Mouse (Mus musculus) heart, adult 9 months (tissue): ENCODE measurements around the gene Ehbp1.

Experiments used
- DNase-seq, 2 experiments: peaks; one replicate each; pipeline ENCODE4 v3.0.0; 2022; ENCODE audit warnings: low spot score in 2 of 2

Ehbp1 gene

DNA sequence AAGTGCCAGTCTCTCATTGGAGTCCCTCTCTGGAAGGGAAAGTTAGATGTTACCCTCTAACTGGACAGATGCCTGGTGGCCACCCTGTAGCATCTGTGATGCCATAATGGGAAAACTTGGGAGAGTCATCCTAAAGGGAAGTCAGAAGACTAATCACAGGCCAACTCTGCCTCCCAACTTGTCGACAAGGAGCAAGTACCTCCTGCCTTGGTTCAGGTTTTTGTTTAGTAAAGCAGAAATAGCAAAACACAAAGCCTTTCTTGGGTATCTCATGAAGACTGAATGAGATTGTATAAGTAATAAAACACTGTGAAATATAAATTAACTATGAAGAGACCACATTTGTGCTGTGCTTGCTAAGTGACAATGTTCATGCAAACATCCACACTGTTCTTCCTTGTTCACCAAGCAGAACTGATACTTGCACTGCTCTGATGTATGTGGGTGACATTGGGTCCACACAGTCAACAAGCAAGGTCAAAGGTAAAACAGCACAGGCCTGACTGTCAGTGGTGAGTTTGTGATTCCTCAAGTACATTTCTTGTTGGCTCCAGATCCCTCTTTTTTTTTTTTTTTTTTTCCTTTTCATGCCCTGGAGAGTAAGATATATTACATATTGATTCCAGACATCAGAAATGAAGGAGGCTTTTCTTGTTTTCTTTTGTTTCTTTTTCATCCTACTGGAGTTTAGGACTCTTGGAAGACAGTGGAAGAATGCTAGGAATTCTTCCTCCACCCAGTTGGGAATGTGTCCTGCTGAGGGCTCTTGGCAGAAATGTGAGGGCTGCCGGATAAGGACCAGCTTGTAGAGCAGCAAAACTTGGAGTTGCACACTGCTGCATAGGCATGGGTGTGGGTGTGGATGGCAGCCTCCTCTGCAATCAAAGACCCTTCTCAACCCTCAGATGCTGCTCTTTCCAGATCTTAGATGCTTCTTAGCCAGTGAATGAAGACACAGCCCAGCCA lies at the start of gene Ehbp1:
Gene Ehbp1, minus strand, starts transcription at position 51 of the 966 bp plus-strand sequence.
- peak; percentile 5 to 6 for DNase-seq

DNA sequence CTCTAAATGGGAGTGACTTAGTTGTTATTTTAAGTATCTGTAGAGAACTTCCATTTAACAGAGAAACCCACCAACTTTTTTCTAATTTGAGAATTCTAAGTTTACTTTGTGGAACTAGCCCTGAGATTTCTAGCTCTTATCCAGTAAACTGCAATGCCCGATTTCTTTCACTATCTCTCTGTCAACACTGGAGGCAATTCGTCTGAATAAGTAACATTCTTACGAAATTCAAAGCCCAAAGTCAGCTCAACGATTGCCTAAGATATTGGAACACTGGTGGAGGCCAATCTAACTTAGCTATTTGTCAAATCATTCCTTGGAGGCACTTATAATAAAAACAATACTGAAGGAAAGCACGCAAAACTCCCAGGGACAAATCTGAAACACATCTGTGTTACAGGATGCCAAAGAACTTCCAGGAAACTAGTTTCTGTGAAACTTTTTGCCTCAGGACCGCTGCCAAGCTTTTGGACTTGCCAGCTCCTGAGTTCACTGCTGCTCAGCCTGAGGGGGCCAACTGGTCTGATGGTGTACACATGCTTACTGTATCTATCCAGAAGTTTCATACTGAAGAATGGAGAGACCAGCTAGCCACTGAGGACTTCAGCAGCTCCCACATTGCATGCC lies 45.5 kb upstream of the Ehbp1 start:
- peak; percentile 66 for DNase-seq

DNA sequence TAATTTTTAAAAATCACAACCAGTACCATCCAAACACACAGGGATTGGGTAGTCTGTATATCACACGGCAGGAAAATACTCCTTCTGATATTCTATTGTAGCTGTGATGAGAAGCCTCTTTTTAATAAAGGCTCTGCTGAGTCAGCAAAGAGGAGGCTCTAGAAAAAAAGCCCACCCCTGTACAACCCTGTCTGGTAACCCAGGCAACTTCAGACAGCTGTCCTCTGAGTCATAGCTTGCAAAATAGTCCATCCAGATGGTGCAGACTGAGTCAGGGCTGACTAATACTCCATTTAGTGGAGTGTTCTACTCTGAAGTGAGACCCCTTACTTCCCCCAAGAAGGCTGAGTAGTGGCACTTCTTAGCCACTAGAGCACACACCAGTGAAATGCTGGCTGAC lies 41.4 kb upstream of the Ehbp1 start:
- DNase-seq, result no peak

DNA sequence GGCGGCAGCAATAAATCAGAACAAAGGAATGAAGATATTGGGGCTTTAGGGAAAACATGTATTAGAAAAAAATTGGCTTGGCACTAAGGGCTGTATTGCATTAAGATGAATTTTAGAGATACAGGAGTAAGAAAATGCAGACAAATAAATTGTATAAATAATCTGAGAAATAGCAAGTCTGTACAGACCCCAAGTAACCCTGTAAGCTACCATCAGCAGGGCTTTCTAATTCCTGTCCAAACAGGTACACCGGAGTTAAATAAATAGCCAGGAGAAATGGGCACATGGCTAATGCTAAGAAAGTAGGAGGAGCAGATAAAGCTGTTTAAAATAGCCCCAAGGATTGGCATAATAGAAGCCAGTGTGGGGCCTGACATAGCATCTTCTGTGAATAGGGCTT lies 32.7 kb upstream of the Ehbp1 start:
- no peak for DNase-seq

DNA sequence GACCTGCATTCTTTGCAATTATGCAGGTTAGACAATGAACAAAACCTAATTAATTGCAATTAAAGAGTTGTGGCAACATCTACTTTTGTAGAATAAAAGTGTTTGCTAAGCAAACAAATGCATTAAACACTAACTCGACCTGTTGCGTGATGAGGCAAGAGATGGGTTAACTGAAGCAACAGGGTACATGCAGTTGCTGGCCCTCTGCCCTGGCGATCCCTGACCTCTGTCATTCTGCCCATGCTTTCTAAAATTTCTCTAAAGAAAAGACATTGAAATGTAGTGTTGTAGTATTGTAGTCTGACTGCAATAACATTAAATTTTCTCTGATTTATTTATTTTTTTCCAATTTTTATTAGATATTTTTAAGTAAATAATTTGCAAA lies 31.2 kb upstream of the Ehbp1 start:
- DNase-seq, result no peak

DNA sequence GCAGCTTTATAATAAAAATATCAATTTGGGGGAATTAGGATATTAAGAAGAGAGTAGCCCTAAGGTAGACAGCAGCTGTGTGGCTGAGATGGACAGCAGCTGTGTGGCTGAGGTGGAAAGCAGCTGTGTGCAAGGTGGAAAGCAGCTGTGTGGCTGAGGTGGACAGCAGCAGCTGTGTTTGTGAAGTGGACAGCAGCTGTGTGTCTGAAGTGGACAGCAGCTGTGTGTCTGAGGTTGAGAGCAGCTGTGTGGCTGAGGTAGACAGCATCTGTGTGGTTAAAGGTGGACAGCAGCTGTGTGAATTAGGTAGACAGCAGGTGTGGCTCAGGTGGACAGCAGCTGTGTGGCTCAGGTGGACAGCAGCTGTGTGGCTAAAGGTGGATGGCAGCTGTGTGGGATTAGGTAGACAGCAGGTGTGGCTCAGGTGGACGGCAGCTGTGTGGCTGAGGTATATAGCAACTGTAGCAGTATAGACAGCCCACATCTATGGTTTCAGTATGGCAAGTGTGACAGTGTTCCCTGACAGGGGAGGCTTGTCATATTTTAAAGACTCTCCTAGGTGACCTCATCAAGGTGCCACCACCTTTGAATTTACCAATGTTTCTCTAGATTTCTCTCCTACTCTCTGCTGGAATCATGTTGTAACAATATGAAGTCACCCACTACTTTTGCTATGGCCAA lies 30.7 kb upstream of the Ehbp1 start:
- DNase-seq, result no peak

DNA sequence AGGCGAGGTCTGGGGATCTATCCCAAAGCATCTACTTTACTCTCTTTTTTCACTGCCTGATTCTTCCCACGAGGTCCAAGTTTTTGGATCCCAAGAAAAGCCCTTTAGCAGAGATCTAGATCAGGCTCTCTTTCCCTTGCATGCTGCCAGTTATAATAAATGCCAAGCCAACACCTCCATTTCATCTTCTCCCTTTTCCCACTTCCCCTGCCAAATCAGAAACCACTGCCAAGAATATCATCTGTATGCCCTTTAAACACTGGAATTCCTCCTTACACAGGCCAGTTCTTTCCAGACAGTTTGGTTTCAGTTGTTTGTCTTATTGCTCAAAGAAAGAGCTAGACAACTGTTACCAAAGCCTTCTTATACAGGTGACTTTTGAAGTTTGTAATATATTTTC lies 27.7 kb upstream of the Ehbp1 start:
- DNase-seq, result no peak

DNA sequence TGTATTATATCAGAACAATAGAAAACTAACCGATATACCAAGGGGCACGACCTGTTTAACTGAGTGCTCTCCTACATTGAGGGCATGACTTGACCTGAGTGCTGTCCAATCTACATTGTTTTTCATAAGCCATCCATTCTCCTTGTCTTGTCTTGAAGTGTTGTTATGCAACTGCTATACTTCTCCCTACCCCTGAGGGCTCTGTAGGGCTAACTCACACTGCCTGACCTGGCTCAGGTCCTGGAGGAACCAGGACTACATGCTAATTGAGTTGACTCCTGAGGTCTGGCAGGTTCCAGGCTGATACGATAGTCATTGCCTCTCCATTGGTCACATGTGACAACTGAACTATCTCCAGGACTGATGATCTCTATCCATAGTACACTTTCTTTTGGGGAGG lies 26.5 kb upstream of the Ehbp1 start:
- DNase-seq, result no peak

DNA sequence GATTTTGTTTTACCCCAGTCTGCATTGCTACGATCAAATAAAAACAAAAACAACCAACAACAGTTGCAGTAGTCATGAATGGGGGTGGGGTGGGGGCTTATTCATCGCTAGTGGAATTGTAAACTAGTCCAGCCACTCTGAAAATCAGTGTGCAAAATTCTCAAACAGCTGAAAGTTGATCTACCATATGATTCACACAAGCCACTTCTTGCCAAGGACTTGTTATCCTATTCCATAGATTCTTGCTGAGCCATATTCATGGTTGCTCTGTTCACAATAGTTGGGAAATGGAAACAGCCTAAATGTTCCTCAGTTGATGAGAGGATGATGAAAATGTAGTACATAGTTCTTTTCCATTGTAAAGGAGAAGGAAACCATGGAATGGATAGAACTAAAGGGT lies 24.4 kb upstream of the Ehbp1 start:
- DNase-seq, result no peak

DNA sequence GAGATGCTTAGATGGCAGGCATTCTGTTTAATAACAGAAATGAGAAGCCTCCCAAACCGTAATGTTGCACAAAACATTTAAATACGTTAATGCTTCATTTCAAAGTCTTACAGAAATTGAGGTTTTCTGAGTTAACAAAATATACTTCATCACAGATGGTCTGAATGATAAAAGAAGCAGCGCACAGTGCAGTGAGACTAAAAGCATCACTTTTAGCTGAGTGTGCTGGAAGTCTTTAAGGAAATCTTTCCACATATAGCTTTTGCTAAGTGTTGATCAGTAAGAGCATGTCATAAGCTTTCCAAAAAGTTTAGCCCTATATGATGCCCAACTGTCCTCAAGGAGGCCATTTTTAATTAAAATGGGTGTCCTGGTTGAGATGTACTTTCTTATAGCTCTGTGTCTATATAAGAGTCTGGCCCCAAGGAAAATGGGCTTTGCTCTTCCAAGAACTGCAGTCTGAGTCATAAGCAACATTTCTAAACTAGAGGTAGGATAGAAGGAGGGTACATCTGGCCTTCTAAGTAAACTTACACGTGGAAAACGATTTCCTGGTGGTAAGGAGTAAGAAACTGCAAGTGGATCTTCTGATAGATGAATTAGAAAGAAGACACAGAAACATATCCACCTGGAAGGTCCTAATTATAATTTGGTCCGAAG lies 12.0 kb upstream of the Ehbp1 start:
- DNase-seq, result no peak

DNA sequence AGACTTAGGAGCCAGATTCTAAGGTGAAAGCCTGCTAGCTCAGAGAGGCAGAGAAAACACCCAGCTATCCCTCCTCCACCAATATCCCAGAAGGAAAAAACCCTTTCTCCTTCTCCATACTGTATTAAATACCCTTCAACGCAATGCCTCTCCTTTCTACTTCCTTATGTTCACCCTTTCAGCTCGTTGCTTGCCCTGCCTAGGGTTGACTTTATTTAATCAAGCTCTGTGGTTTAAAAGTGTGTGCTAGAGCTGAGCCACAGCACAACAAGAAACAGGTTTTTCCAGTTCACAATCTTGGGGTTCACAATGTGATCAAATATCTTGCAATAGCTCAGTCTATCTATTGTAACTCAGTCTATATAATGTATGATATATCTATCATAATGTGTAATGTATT lies 7.9 kb upstream of the Ehbp1 start:
- no peak for DNase-seq

DNA sequence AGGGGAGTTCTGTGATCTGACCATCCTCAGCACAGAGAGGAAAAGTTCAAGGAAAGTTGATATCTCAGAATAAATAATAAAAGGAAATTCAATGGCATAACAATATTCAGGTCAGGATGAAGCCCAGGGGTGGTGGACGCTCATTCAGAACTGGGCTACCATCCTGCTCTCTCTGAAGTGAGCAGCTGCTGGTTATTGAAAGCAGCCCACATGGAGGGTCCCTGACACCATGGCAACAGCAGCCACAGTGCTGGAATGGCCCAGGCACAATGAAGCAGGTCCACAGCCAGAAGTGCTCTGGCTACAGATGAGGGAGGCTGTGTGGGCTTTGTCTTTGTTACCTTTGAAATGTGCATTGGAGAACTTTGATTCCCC lies 6.4 kb upstream of the Ehbp1 start:
- DNase-seq, result no peak

DNA sequence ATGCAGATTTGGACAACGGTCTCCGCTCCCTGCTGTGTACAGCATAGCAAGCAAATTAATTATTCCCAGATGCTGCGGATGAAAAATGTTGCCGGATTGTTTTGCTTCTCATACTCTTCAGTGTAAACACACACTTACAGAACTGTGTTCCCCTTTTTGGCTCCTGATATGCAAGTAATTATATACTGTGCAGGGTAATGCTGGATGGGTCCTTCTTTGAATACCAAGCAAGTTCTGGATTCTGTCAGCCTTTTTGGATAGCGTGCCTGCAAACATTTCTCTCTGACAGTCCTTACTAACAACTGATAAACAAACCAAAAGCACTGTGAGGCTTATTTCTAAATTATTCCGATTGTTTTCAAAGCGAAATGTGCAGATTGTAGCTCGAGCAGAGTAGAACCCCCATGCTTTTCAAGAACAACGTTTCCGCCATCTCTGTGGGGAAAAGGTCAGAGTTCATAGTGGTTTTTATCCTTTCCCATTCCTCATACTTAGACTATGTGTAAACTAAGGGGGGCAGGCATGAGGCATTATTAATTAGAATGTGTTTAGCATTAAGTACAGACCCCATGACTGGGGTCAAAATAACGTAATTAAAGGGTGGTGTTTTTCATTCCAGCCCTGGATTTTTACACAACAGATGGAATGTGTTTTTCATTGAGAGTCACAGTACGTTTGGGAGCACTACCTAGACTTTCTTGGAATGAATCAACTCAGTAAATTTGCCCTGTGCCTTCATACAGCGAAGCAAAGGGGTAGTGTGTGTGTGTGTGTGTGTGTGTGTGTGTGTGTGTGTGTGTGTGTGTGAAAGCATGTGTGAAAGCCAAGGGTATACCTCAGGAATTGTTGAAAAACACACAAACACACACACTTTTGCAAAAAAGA lies 5.8 kb upstream of the Ehbp1 start:
- DNase-seq, result peak in 1 of 2 experiments; percentile 8

DNA sequence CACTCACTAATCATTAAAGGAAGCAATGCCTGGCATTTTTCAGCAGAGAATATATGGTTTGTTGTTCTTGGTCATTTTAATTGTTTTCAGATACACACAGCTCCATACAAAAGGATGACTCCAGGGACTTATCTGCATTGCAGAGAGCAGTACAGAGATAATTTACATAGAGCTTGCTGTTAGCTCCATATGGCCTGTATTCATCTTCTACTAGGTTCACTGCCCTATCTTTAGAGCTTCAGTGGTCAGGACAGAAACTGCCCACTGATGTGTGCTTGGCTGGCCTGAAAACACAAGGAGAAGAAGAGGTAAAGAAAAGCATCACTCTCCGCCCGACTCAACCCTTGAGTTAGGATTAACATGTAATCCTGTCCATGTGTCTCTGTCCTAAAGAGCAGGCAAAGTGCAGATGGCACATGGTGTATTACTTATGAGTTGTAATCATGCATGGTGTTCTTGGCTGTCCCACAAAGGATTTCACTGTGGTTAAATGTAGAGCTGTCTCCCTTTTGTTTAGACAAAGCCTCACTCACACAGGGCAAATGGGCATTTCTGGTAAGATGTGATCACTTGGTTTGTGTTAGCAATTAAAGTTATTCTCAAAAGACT lies 14.7 kb downstream of the Ehbp1 start:
- no peak for DNase-seq

DNA sequence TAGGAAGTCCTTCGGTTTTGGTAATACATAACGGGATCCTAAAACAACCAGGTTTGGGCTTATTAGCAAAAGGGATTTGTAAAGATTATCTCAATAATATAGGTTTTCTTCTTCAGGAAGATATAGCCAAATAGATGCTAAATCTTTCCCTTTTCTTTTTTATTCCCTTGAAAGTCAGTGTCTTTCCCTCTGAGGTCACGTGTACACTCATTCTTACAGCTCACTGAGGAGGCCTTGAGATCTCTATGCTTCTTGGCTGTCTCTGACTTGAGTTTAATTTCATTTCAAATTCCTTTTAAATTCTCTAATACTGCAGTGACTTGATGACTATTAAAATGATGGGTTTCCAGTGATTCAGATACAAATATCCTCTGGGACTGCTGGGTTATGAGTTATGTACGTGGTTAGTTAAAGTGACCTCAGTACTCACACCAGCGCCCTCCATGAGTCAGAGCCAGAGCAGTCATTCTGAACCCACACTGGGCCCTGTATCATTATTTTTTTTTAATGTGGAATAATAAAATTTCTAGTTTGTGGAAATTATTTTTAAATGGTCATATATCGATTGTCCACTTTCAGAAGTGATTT lies 24.2 kb downstream of the Ehbp1 start:
- DNase-seq, result no peak

DNA sequence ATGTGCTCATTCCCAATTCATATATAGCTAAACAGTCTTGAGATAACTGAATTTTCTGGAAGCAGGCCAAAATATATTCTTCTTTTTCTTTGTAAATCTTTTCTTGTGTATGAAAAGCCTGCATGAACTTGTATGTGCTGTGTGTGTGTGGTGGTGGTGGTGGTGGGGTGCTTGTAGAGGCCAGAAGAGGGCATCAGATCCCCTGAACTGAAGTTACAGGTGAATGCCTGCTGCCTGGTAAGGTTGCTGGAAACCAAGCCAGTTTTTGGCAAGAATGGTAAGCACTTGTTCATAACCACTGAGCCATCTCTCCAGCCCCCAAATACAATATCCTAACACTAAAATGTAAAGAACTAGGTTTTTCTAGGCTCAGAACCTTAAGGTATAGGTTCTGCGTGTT lies 26.3 kb downstream of the Ehbp1 start:
- no peak for DNase-seq

DNA sequence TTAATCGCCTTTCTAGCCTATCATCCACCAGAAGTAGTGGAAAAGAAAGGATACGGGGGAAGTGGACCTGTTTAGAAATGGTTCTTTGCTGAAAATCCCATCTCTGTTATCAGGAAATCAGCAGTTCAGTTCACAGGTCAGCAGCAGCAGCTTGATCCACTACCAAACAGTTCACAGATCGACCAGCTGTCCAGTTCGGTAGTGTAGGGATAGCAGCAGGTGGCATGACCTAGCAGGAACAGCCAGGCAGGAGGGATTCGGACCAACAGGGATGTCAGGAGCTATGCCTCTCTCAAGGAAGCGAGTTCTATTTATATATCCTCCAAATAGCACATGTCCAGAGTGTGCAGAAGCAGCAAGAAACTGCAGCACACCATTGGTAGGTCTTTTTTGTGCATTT lies 40.9 kb downstream of the Ehbp1 start:
- DNase-seq, result no peak

DNA sequence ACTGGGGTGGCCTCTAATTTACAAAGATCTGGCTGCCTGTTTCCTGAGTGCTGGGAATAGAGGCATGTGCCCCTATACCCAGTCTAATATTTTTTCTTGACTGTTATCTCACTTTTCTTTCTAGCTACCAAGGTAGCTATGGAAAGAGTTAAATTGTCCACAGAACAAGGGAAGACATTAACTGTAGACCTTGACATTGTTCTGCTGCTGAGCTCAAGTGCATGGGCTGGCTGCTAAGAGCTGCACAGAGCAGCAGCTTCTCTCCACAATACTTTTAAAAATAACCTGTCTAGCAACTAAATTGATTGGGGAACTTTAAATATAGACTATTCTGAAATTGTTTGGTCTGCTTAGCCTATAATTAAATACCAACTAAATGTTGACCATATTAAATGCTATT lies 52.9 kb downstream of the Ehbp1 start:
- no peak for DNase-seq

DNA sequence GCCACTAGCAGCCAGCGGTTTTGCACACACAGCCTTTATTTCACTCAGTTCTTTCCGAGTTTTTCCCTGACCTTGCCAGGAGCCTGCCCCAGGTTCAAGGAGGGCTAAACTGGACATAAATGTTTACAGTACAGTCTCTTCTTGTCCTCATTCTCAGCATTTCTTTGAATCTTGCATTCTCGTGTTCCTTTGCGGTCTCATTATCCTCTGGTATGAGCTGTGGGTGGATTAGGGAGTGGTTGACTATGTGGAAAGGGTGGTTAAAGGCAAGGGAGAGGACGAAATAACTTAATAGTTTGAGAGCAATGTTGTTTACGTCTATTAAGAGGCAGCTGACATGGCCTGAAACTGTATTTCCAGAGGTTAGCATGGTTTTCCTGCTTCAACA lies 54.6 kb downstream of the Ehbp1 start:
- no peak for DNase-seq

DNA sequence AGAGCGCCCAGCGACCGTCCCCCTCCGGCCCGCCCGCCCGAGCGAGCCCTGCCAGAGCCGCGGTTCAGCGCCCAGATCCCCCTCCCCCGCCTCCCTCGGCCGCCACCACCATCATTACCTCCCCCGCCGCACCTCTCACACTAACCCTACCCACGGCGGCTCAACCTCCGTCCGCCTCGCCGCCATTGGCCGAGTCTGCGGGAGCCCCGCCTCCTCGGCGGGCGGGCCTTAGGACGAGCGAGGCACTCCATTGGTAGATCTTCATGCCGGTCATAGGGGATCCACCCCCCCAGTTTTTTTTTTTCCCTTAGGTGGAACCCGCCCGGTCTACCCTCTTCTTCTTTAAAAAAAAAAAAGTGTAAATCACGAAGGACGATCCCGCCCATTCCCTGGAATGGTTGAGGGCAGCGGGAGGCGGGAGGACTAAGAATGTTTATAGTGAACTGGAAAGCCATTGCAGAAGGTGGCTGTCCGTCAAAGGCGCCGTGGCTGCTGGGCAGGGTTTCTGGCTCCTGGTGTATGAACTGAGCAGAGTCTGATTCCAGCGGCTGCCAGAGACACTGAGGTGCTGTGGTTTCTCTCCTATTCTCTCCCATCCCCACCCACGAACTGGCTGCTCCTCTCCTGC lies 55.1 kb downstream of the Ehbp1 start:
- peak; percentile 97 to 98 for DNase-seq
